Mouse (Mus musculus) c-Kit-negative CD71-positive TER-119-positive erythroid progenitor cells, embryonic 14.5 days (primary cell): Measurements from ENCODE around the gene Hapln2.

Experiments
- DNase-seq: peaks from one replicate; pipeline ENCODE4 v3.0.0-alpha.2; 2013; ENCODE audit warnings: low read depth, low spot score

The Hapln2 gene

DNA sequence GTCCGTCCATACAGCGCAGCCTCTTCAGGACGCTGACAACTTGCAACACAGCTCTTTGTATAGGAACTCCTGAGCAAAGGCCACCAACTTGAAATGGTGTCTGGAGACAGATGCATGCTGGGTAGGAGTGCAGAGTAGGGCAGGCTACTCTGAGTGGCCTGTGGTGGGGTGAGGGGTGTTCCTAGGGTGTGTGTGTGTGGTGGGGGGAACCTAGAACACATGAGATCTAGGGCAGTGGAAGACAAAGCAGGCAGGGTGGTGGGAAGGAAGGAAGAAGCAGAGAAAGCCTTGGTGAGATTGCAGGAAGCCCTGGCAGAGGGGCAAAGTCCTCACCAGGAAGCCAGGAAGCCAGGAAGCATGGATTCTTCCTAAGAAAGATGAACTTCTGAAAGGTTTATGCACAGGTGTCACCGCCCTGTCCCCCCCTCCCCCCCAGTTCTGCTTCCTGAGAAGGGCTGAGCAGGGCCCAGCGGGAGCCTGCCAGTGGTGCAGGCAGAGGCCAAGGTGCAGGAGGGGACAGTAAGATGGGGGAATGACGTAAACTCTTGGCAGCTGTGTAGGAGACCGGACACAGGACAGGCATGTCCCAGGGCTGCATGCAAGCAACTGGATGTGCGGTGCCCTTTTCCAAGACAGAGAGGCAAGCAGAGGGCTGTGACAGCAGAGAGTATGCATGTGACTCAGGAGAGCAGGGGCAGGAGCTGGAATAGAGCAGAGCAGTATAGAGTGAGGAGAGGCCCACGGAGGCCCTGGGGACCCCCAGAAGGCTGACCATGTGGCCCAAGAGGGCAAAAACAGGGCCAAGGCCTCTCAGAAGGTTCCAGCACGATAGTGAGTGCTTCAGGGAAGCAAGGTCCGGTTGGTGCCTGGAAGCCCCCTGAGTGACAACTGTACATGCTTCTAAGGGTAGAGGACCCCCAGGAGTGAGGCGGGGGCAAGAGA lies 45.2 kb downstream of the Hapln2 start:
- no peak for DNase-seq

DNA sequence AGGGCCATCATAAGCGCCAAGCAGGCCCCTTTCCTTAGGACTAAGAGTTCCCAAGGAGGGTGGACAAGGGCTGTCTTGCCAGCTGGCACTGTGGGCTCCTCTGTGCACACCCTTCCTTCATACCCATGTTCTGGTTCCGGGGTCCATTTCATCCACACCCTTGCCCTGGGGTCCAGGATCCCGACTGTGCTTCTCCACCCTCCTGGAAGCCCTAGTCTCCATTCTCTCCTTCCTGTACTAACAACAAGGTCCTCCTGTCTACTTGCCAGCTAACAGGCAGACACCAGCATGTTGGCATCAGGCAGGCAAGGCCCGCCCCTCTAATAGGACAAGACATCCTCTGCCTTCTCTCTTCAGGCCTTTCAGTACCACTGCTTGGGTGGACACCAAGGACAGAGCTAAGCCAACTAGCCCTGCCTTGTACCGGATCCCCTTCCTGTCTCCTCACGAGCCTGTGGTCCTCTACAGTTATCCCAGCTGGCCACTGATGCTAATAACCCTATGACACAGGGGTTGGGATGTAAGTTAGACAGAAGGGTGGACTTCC lies 46.1 kb downstream of the Hapln2 start:
- no peak for DNase-seq

DNA sequence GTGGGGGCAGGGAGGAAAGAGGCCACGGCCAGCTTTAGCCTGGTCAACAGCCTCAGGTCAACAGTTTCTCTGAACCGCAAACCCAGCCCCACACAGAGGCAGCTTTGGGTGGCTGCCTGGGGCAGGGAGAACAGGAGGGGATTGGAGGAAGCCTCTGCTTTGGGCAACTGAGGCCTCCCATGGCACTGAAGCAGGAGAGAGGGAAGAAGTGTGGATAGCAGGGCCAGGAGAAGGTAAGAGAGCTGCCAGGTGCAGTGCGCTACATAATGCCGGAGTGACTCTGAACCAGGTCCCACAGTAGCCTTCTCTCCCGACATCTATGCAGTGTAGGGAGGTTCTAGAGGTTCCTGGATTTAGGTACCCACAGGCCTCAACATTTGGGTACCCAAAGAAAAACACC lies 46.7 kb downstream of the Hapln2 start:
- no peak for DNase-seq

DNA sequence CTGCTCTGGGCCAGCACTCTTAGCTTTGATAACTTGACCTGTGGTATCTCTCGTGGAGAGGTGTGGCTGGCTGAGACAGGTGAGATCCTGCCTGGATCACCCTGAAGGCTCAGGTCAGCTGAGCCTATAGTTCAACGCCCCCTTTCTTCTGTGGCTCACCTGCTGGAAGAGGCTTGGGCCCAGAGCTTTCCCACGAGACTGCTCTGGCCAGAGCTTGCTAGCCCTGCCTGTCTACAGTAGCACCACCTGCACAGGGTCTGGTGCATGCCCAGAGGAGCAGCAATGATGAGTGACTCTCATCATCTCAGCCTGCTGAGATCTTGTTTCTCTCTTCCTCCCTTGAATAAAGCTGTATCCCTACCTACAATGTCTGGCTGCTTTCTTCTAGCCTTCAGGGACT lies 47.3 kb downstream of the Hapln2 start:
- DNase-seq: no peak

DNA sequence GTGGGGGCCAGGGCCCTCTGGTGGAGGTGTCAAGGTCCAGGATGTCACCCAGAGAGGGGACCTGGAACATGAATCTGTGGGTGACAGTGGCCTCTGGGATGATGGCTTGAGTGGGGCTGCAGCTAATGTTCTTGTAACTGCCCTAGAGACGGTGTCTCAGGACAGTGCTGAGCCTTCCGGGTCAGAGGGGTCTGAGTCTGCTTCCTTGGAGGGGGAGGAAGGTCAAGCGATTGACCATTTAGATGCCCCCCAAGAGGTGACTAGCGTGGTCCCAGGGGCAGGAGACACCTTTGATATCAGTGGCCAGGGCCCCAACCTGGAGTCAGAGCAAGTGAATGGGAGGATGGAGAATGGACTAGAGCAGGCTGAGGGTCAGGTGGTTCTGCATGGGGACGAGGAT lies 47.9 kb downstream of the Hapln2 start:
- no peak for DNase-seq

DNA sequence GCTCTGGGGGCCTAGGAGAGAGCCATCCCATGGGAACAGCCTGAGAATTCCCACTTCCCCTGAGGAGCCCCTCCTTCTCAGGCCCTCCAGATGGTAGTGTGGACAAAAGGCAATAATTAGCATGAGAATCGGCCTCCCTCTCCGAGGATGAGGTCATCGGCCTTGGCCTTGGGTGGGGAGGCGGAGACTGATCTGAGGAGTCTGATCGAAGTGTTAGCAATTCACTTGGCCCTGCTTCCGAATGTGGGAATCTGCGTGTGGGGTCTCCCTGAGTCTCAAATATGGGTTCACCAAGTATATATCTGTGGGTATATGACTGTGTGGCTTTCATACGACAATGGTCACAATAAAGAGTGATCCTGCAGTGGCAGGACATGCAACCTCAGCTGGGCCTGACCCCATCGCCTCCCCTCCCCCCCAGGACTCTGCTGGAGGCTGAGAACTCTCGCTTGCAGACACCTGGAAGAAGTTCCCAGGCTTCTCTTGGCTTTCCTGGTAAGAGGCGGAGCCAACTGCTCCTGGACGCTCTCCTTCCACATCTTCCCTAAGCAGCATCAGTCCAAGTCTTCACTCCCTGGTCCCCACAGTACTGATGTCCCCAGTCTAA lies 52.9 kb downstream of the Hapln2 start:
- DNase-seq: no peak

DNA sequence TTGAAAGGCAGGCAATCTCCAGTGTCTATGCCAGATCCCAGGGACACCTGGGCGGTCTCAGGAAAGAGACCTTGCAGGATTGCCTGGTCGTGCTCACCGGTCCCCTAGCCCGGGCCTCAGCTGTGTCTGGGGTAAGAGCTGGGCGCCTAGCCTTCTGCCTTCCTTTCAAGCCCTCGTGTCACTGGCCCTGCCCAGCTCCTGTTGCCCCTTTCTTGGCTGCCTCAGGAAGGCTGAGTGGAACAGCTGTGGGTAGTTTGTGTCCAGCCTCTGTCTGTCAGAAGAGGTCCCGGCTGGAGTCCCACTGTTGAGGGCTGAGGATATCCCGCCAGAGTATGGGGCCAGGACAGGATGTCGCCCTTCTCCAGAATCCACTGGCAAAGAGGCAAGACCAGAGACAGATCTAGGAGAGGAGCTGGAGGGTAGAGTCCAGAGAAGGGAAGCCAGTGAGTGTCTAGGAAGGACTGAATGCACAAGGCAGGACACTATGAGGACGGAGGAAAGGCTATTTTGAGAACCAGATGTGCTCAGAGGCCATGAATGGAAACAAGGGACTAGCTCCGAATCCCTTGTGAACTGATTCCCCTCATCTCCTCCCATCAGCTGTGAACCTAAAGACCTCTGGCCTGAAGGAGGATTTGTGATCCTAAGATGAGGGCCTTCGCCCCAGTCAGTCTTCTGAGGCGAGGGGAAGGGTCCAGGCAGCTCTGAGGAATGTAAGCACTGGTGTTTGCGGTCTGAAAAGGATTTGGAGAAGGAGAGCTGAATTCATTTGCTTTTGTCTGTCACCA lies 53.6 kb downstream of the Hapln2 start:
- no peak for DNase-seq

DNA sequence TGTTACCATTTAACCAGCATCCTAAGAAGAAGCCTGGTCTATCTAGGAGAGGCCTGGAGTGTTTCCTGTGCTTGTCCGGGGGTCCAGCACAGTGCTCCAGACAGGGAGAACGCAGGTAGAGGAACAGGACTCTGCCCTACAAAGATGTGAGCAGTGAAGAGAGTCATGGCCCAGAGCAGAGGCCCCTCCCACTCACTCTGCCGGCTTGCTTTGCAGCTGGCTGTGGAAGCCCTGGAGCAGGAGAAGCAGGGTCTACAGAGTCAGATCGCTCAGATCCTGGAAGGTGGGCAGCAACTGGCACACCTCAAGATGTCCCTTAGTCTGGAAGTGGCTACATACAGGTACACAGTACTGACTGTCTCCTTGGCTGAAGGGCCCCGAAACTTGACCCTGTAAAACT lies 54.6 kb downstream of the Hapln2 start:
- no peak for DNase-seq

DNA sequence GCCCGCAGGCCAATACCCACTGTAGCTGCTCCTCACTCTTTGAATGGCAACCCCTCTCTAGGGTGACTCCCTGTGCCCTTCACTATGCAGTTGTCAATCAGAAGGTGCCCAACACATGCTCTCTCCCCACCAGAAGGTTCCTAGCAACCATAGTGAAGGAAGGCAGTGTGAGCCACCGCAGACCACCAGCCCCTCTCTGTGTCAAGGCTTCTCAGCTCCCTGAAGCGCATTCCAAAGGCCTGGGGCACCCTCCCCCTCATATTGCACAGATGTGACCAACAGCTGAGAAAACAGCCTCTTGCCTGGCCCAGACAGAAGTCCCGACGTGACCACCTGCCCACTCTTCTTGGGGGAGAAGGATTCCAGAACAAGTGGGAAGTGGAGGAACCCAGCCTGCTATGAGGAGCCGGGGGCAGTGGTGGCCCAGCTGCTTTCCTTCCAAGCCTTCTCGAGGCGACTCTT lies 55.1 kb downstream of the Hapln2 start:
- DNase-seq: no peak
